Mouse (Mus musculus) neural tube, embryonic 14.5 days (tissue): ENCODE data around the gene Mxi1. TPM values are rescaled to one million over a fixed set of nuclear protein-coding genes. Genes with fewer than 3 reads are reported as not detected.

Source experiments
- ATAC-seq: fragments of 200-750 bp; cut with Nextera tagmentation; 2 replicates; pipeline ENCODE4 v1.8.0; 2017; ENCODE audit warnings: low read depth, mild to moderate bottlenecking, moderate TSS enrichment, moderate library complexity
- H3K27ac ChIP-seq: fragments of 300-500 bp; sonication (generic); 2 replicates; pipeline ENCODE4 v1.5.1; 2014; ENCODE audit warnings: low read depth, mild to moderate bottlenecking, control low read depth, low read length, moderate library complexity, mixed read lengths
- H3K27me3 ChIP-seq: fragments of 300-500 bp; sonication (generic); 2 replicates; pipeline ENCODE4 v1.6.1; 2014; ENCODE audit warnings: low read length; ENCODE audit not compliant: control insufficient read depth, insufficient read depth
- H3K36me3 ChIP-seq: fragments of 300-500 bp; sonication (generic); 2 replicates; pipeline ENCODE4 v1.6.1; 2014; ENCODE audit warnings: low read length, mixed read lengths; ENCODE audit not compliant: control insufficient read depth, insufficient read depth
- H3K4me1 ChIP-seq: fragments of 300-500 bp; sonication (generic); 2 replicates; pipeline ENCODE4 v1.6.1; 2014; ENCODE audit warnings: low read length; ENCODE audit not compliant: control insufficient read depth, insufficient read depth
- H3K4me2 ChIP-seq: fragments of 300-500 bp; sonication (generic); 2 replicates; pipeline ENCODE4 v1.6.1; 2014; ENCODE audit warnings: mild to moderate bottlenecking, low read depth, low read length, control low read depth
- H3K4me3 ChIP-seq: fragments of 300-500 bp; sonication (generic); 2 replicates; pipeline ENCODE4 v1.5.1; 2014; ENCODE audit warnings: low read depth, low read length, control low read depth, mixed read lengths
- H3K9ac ChIP-seq: fragments of 300-500 bp; sonication (generic); replicated peaks from 2 replicates; pipeline ENCODE4 v1.6.1; 2014; ENCODE audit warnings: low read depth, mild to moderate bottlenecking, control low read depth, low read length, mixed read lengths
- H3K9me3 ChIP-seq: fragments of 300-500 bp; sonication (generic); 2 replicates; pipeline ENCODE4 v1.6.1; 2016; ENCODE audit warnings: low read length; ENCODE audit not compliant: control insufficient read depth
- WGBS: fragments of 180-500 bp; shearing (Covaris S2); extraction: QIAGEN DNeasy Blood & Tissue Kit; methylation state at CpG from one replicate; pipeline ENCODE4 v1.1.7; 2014; 5-methylcytosine and 5-hydroxymethylcytosine counted together
- polyA plus RNA-seq: library from polyadenylated mRNA; unstranded; fragments of >200 nt; fragmentation: Nextera tagmentation; extraction: Ambion mirVana; gene quantifications from 2 replicates; pipeline ENCODE4 v1.2.1, GENCODE M21; 2014

Mxi1 gene
- polyA plus RNA-seq, 1 experiment from 2014 or later = 41.8 TPM

DNA sequence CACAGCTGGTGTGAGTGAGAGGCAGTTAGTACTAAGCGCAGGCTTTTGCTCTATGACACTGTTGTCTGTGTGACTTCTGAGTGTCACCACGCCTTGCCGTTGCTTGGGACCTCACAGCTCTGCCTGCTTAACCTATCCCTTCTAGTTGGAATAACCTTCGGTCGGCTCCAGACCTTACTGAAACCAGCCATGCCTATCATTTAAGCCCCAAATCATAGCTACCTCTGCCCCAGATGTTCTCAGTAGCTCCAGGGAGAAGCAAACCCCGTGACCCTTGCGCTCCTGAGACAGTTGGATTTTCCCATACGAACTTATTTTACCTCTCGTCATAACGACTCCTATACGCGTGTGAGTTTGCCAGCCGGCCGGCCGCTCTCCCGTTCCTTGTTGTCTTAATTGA is 33.7 kb downstream of the Mxi1 start:
- H3K36me3 ChIP-seq = no peaks in the 10 kb centered on the region
- ATAC-seq = no peak
- peaks cover 8% of the 10 kb centered on the region; the same call in 1 of the 2 replicates for H3K4me1 ChIP-seq
- H3K27ac ChIP-seq = no peak overlapping the region; the same call in 1 of the 2 replicates
- H3K27me3 ChIP-seq = no peaks in the 10 kb centered on the region
- no peaks in the 10 kb centered on the region for H3K9me3 ChIP-seq
- WGBS = 82% methylated on average over 16 of the region's 16 CpGs
- no peak overlapping the region for H3K9ac ChIP-seq
- no peak overlapping the region for H3K4me3 ChIP-seq
- no peak overlapping the region for H3K4me2 ChIP-seq

DNA sequence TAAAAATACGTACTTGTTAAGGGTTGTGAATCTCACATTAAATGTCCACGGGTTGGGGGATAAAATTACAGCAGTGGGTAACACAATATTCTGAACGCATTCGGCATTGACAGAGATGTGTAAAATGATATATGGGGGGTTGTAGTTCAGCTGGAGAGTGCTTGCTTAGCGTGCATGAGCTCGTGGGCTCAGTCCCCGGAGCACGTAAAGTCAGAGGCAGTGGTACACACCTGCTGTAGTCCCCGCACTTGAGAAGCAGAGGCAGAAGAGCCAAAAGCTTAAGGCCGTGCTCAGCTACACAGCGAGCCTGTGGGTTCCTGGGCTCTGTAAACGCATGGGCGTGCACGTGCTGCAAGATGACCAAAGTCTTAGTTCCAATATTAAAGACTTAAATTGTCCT is 35.4 kb downstream of the Mxi1 start:
- Histone ChIP-seq H3K4me1 (0 out of 2 replicates have a peak, but pooled peaks cover 8% of the 10 kb centered on the region), H3K9ac (no peak overlapping the region), H3K9me3 (no peaks in the 10 kb centered on the region), H3K4me2 (no peak overlapping the region), H3K27me3 (no peaks in the 10 kb centered on the region), H3K36me3 (0 out of 2 replicates have a peak, but pooled peaks cover under 1% of the 10 kb centered on the region), H3K4me3 (no peak overlapping the region), H3K27ac (no peak overlapping the region)
- ATAC-seq = no peak
- WGBS = 70% methylated on average over 14 of the region's 14 CpGs

DNA sequence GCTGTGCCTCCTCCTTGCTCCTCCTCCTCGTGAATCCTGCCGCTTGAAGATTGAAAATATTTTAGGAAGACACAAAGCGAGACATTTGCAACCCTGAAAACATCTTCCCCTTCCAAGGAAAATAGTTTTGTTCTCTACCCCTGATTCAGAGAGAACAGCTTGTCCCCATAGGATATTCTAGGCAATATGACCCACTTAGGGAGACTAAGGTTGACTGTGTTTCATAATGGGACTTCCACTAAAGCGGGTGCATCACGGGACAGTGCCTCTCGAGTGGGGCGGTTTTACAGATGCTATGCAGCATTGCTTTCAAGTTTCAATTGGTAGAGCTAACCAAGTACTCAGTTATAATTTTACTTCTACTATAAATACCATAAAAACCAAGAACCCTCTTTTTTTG is 43.5 kb downstream of the Mxi1 start:
- ATAC-seq = no peak
- no peaks in the 10 kb centered on the region for H3K9me3 ChIP-seq
- H3K27ac ChIP-seq = no peak overlapping the region
- 88% methylated on average over 7 of the region's 7 CpGs for WGBS
- no peaks in the 10 kb centered on the region for H3K4me1 ChIP-seq
- H3K36me3 ChIP-seq = 0 out of 2 replicates have a peak, but pooled peaks cover 5% of the 10 kb centered on the region
- no peak overlapping the region for H3K4me3 ChIP-seq
- no peak overlapping the region for H3K4me2 ChIP-seq
- no peak overlapping the region for H3K9ac ChIP-seq
- H3K27me3 ChIP-seq = no peaks in the 10 kb centered on the region

DNA sequence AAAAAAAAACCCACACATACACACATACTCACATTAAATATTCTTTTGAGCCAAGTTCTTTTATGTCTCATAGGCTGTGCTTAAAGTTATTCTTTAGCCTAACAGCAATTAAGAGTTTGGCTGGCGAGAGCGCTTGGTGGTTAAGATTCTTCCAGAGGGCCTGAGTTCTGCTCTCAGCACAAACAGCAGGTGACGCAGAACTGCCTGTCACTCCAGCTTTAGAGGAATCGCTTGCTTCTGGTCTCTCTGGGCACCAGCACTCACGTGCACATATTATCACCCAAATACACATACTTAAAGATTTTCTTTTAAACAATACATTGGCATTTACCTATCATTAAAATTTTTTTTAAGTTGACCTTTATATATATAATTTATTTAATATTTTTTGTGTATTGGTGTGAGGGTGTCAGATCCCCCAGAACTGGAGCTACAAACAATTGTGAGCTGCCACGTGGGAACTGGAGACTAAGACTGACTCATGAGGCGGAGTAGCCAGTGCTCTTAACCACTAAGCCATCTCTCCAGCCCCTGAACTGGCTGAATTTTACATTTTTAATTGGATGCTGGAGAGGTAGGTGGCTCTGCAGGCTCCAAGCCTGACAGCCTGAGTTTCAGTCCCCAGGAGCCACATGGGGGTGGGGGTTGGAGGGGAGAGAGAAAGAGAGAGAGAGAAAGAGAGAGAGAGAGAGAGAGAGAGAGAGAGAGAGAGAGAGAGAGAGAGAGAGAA is 44.1 kb downstream of the Mxi1 start:
- Histone ChIP-seq H3K9me3 (no peaks in the 10 kb centered on the region), H3K36me3 (0 out of 2 replicates have a peak, but pooled peaks cover 5% of the 10 kb centered on the region), H3K27me3 (no peaks in the 10 kb centered on the region), H3K9ac (no peak overlapping the region), H3K4me1 (peaks cover 4% of the 10 kb centered on the region), H3K4me3 (no peak overlapping the region), H3K4me2 (no peak overlapping the region), H3K27ac (no peak overlapping the region)
- WGBS = 79% methylated on average over 7 of the region's 7 CpGs
- no peak for ATAC-seq

DNA sequence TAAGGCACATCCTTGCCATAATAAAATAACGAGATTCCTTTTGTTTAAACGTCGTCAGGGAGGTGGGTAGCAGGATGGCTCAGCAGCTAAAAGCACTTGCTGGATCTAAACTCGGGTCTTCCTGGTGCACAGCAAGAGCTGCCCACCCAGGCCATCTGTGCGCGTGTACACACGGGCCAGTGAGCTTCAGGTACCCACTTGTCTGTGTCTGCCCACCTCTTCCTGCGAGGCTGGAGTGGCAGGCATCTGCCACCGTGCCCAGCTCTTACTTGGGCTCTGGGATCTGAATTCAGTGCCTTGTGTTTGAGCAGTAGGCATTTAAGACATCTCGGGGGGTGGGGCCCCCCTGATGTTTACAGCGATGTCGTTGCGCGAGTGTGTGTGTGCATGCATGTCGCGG is 44.7 kb downstream of the Mxi1 start:
- WGBS = 83% methylated on average over 16 of the region's 16 CpGs
- Histone ChIP-seq H3K4me3 (no peak overlapping the region), H3K9ac (no peak overlapping the region), H3K9me3 (no peaks in the 10 kb centered on the region), H3K27me3 (no peaks in the 10 kb centered on the region), H3K27ac (no peak overlapping the region), H3K4me2 (no peak overlapping the region), H3K4me1 (peaks cover 9% of the 10 kb centered on the region), H3K36me3 (0 out of 2 replicates have a peak, but pooled peaks cover 5% of the 10 kb centered on the region)
- ATAC-seq = no peak

DNA sequence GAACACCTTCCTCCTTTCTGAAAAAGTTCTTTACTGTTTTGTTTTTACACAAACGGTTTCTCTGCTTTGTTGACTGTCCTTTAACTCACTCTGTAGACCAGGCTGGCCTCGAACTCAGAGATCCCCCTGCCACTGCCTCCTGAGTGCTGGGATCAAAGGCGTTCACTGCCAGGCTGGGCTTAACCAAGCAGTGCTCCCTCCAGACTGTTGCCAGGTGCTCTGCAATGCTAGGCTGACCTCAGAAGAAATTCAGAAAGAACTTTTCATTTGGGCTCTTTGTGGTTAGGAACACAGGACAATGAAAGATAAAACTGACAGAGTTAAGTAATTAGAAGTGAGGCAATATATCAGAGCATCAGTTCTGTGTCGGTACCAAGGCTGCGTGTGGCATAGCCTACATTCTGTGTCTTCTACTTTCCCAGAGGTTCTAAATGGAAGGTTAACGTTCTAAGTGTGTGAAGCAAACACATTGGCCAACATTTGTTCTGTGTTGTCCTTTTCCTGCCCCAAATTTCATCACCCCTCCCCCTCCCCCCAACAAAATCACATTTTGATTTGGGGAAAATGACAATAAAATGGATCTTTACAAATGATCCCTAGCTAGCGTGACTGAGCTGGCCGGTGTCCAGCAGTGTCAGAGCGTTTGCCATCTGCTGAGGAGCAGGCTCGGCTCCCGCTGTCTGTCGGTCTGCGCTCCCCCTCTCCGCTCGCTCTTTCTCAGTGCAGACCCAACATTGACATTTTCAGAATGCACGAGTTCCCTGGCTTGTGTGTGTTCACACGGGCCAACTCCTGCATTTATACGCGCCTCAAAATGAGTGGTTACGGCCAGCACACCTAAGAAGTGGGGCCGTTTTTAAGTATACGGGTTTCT is 49.1 kb downstream of the Mxi1 start:
- peak overlapping the region; percentile 73 for H3K27ac ChIP-seq
- no peaks in the 10 kb centered on the region for H3K27me3 ChIP-seq
- WGBS = 42% methylated on average over 22 of the region's 22 CpGs
- H3K9me3 ChIP-seq = no peaks in the 10 kb centered on the region
- peak overlapping the region; percentile 23; the same call in 1 of the 2 replicates for H3K4me2 ChIP-seq
- no peak overlapping the region for H3K4me3 ChIP-seq
- no peaks in the 10 kb centered on the region for H3K36me3 ChIP-seq
- H3K9ac ChIP-seq = 0 out of 2 replicates have a peak overlapping the region, but pooled peaks have one; percentile 11
- ATAC-seq = peak; percentile 73; the same call in 1 of the 2 replicates
- H3K4me1 ChIP-seq = peaks cover 11% of the 10 kb centered on the region

DNA sequence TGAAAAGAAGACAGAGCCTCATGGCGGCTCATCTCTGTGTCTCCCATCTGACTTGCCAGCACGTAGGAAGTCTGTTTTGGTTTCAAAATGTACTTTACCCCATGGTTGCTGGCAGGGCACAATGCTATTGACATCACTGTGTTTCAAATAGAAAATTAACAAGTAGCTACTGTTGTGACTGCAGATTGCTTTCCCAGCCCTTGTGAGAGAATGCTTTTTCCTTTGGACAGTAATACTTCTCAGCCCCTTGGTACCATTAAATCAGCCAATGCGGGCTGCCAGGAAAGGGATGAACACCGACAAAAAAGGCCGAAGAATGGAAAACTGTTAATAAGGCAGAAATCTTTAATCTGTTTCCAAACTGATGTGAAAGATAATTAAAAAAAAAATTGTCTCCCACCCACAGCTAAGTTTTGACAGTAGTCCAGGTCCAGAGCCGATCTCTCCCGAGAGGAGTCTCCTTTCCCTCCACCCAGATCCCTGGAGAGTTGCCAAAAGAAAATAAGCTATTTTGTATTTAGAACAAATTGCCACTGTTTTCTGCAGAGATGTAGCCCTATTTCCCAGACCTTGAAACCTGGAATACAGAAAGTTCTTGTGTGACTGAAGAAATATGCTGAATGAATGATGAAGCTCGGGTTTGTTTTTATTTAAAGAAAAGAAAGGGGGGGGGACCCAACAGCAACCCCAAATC is 50.1 kb downstream of the Mxi1 start:
- H3K4me3 ChIP-seq = no peak overlapping the region
- no peaks in the 10 kb centered on the region for H3K36me3 ChIP-seq
- H3K4me1 ChIP-seq = peaks cover 20% of the 10 kb centered on the region
- H3K27me3 ChIP-seq = no peaks in the 10 kb centered on the region
- H3K9ac ChIP-seq = no peak overlapping the region
- H3K27ac ChIP-seq = peak overlapping the region; percentile 73
- H3K4me2 ChIP-seq = peak overlapping the region; percentile 23; the same call in 1 of the 2 replicates
- 37% methylated on average over 8 of the region's 8 CpGs for WGBS
- no peaks in the 10 kb centered on the region for H3K9me3 ChIP-seq
- ATAC-seq = no peak

DNA sequence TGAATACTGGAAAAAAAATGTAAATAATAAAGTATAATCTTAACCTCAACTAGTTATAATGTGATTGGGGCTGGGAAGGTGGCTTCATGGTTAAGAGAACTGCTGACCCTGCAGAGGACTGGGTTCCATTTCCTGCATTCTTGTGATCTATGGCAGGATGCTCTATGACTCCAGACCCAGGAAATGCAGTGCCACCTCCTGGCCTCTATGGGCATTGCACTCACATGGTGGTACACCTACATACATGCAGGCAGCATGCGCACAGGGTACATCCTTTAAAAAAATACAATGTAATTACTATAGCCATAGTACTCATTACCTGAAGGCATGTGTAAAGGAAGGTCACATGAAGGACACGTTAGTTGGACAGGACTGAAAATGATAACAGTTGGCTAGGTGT is 52.6 kb downstream of the Mxi1 start:
- Histone ChIP-seq H3K4me3 (no peak overlapping the region), H3K27me3 (no peaks in the 10 kb centered on the region), H3K36me3 (no peaks in the 10 kb centered on the region), H3K9me3 (no peaks in the 10 kb centered on the region), H3K4me2 (no peak overlapping the region), H3K9ac (no peak overlapping the region), H3K4me1 (peaks cover 25% of the 10 kb centered on the region), H3K27ac (no peak overlapping the region)
- WGBS = 49% methylated on average over 2 of the region's 2 CpGs
- ATAC-seq = no peak
